Mouse (Mus musculus): Measurements from ENCODE around the gene Dock9.
A peak's percentile ranks its signal among the peaks of the same experiment; 100 is the strongest.
"Not testable (repeated sequence)": the region's sequence is repeated elsewhere in the genome, so short reads cannot be mapped to it uniquely, and the experiment has no call there.

Dock9 gene

DNA sequence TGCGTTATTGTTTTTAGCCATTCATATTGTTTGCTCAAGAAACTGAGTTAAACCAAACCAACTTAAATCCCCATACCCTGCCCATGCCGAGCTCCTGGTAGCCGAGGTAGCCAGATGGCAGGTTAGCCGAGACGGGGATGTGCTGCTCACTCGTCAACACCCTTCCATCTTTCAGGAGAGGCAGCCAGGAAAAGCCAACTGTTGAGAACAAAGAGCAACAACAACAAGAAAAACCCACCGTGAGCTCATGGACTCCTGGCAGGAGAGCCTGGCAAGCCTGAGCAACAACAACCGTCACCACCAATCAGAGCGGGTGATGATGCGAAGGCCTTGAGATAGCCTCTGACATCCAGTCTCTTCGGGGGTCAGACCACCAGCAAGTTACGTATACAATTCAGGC is 170.9 kb downstream of the Dock9 start:
- DNase-seq (ENCODE audit: low spot score in 2 of 2), result no peak

DNA sequence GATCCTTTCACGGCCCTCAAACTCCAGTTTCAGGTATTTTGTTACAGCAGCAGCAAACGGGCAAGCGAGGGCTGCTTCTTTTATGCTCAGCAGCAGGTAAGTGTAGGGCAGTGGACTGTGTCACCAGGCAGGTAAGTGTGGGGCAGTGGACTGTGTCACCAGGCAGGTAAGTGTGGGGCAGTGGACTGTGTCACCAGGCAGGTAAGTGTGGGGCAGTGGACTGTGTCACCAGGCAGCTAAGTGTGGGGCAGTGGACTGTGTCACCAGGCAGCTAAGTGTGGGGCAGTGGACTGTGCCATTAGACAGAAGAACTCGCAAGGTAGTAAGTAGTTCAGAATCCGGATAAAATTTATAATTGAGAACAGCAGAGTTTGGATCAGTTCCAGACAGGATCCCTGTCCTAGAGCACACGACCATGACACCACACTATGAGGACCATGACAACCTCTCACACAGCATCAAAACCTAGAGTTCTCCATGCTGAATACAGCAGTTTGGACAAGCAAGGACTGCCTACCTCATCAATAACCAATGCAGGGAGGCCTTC is 173.6 kb downstream of the Dock9 start:
- DNase-seq (ENCODE audit: low spot score in 2 of 2), result not testable (repeated sequence)

DNA sequence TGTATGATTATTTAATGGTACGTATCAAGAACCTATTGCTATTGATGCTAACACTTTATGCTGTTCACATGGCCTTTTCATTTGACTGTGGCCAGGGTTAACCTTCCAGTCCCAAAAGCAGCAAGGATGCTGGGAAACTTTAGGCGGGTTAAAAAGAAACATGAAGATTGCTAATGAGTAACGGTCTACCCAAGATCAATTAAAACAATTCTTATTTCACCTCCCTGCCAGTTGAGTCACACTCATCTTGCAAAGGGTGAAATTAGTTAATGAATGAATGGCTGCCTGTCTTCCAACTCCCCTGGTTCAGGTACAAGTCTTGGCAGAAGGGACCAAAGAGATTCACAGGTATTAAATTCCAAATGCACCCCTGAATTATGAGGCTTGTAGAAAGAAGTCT is 175.8 kb downstream of the Dock9 start:
- no peak for DNase-seq (ENCODE audit: low spot score in 2 of 2)

DNA sequence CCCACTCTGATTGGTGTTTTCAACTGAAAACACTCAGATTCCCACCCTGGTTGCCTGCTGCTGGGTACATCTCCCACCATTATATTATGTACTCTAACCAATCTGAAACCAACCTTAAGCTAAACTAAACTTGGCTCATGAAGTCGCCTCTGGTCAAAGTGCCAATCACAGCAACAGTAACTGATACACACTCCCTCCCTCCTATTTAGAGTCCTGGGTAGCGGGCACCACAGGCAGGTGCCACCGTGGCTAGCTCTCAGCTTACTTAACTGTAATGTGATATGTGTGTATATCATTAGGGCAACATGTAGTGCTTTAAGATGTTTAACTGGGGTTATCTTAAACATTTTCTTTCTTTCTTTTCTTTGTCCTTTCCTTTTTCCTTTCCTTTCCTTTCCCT is 177.1 kb downstream of the Dock9 start:
- no peak for DNase-seq (ENCODE audit: low spot score in 2 of 2)

DNA sequence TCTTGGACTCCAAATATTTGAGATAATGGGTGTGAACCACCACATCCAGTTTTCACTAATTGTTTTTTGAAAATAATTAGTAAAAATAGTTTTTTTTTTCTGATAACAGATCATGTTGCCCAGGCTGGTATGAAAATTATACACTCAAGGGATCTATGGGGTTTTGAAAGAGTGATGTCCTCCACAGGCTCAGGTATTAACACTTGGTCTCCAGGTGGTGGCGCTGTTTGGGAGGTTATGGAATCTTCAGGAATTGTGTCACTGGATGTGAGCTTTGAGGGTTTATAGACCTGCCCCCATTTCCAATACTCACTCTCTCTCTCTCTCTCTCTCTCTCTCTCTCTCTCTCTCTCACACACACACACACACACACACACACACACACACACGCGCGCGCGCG is 177.5 kb downstream of the Dock9 start:
- no peak for DNase-seq (ENCODE audit: low spot score in 2 of 2)

DNA sequence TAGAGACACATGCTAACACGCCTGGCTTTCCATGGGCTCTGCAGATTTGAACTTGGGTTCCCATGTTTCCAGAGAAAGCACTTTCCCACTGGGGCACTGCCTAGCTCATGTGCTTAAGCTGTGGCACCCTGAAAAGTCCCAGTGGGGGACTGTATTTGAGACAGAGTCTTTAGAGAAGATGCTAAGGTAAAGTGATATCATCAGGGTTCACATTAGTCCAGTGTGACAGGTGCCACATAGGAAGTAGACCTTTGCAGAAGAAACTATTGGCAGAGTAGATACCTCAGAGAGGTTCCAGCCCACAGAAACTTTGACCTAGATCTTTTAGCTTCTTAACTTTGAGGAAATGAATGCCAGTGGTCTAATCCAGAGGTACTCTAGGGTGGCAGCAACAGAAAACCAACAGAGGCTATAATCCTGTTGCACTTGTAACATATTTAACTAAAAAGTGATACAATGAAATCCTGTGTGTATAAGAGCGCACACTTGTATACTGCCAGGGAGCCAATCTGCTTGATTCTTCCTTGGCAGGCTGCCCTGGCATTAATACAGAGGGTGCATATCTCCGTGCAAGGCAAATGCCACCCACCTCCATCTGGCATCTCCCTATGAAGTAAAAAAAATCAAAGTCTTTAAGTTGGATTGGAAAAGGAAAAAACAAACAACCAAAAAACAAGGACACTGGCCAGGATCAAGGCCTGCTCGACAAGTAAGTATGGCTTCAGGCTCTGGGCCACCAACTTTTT is 179.8 kb downstream of the Dock9 start:
- no peak for DNase-seq (ENCODE audit: low spot score in 2 of 2)

DNA sequence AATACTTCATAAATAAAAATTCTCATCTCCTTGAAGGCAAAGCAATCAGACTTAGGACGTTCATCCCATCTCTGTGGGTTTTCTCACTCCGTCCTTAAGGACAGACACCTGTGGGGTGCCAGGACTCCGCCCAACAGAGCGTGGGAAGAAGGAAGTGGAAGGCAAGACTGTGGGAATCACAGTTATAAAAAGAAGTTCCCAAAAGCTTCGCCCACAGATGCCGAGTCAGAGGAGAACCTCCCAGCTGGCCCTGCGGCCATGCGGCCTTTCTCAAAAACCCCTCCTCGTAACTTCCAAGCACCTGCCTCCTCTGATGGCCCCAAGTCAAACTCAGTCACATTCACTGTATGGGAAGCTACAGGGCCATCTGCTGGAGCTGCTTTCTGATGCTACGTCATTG is 182.2 kb downstream of the Dock9 start:
- DNase-seq (ENCODE audit: low spot score in 2 of 2), result no peak

DNA sequence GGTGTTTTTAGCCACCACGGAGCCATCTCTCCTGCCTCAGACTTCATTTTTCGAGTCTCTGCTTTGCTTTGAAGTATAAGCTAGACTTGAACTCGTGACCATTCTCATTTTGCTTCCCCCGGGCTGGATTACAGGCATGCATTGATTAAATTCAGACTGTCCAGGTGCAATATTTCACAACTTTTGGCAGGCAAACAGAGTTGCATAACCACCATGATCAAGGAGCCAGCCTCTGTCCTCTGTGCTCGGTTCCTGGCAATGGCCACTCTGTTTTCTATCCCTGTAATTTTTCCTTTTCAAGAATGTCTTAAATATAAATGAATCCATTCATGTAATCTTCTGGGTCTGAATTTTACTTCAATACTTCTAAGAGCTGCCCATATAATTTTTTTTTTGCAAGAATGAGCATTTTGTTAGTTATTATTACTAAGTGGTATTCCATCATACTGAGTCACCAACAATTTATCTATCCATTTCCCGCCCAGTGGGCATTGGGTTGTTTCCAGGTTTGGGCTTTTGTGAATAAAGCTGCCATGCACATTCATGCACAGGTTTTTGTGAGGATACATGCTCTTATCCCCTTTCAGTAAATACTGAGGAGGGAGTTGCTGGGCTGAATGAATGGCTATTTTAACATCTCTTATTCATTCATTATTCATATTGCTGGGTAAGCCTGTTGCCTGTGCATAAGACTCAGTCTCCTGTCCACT is 183.0 kb downstream of the Dock9 start:
- peak; percentile 57 to 75 for DNase-seq (ENCODE audit: low spot score in 2 of 2)

DNA sequence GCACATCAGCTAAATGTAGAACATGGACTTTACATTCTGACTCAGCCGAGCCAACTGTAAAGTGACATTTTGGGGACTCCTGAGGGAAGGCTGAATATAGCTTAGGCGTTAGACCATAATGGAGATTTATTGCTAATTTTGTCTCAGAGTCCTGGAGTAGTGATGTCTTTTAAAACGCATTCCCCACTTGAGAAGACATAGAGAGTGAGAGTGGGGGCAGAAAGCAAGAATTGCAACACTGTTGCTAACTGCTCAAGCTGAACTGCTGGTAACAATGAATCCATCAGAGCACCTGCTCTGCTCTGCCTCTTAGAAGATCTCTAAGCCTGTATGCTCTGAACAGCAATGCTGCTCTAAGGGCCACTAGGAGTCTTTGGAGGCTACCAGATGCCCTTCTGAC is 184.1 kb downstream of the Dock9 start:
- no peak for DNase-seq (ENCODE audit: low spot score in 2 of 2)

DNA sequence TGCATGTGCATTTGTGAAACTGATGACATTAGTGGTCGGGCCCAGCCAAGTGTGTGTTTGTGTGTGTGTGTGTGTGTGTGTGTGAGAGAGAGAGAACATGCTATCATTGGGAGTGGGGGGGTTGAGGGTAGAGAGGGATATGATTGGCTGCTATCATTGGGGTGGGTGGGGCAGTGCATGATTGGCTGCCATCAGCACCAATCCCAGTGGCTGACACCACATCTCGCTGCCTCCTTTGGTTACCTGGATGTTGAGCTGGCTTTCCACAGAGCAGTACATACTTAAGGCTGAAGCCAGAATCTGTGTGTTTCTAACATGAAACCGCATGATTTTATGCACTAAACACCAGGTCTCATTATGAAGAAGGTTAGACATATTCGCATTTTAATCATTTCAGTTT is 184.7 kb downstream of the Dock9 start:
- no peak for DNase-seq (ENCODE audit: low spot score in 2 of 2)

DNA sequence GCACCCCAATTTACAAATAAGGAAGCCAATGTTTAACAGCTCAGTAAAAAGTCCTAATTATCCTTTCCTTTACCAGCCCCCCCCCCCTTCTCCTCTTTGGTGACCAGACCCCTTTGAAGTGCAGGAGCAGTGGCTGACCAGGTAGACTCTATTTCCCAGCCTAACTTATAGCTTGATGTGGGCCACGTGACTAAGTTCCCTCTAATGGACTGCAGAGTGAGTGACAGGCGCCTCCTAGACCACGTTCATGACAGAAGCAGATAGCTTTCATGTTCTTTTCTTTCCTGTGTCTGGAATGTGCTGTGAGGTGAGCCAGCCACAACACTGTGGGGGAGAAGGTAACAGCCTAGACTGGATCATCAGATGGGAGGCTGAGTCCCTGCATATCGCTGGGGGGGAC is 186.1 kb downstream of the Dock9 start:
- DNase-seq (ENCODE audit: low spot score in 2 of 2), result no peak

DNA sequence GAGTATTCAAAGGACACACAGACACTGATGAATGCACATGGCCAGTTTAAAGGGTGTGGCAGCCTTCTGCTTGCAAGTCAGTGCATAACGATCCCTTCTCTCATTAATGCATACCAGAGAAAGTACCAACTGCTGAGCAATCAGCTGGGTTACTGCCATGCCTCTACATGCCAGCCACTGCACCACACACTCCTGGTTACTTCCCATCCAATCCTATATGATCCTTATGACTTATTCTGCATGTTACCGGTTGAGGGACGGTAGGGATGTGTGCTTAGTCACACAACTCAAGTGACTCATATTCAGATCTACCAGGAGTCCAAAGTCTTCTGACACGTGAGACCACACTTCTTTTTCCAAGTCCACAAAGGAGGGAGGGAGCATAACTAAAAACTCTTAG is 186.5 kb downstream of the Dock9 start:
- no peak for DNase-seq (ENCODE audit: low spot score in 2 of 2)

DNA sequence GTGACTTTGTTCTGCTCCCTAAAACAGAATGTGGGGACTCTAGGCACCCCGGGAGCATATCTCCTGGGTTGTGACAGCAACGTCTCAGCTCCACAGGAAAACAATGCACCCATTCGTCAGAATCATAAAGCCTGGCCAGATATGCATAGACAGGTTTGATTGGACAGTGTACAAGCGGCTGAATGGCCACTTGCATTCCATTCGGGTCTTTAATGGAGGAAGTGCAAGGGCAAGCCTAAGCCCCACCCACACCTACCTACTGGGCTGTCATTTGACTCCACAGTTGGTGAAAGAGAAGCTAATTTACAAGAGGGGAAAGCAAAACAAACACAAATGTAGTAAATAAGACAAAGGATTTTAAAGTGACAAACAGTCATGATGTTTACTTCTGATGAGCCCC is 189.1 kb downstream of the Dock9 start:
- DNase-seq (ENCODE audit: low spot score in 2 of 2), result no peak

DNA sequence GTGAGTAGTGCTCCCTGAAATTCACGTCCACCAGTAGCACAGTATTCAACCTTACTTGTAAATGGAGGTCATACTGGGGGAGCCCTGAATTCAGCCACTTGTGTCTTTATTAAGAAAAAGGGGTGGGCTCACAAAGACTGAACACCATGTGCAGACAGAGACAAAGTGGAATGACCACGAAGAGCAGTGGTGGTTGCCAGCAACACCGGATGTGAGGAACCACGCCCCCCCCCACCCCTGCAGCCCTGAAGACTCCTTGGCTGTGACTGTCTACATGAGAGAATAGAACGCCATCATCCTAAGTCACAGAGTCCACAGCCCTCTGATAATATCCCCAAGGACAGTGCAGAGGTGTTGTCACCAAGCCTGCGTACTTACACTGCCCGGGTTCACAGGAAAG is 191.2 kb downstream of the Dock9 start:
- DNase-seq (ENCODE audit: low spot score in 2 of 2), result no peak

DNA sequence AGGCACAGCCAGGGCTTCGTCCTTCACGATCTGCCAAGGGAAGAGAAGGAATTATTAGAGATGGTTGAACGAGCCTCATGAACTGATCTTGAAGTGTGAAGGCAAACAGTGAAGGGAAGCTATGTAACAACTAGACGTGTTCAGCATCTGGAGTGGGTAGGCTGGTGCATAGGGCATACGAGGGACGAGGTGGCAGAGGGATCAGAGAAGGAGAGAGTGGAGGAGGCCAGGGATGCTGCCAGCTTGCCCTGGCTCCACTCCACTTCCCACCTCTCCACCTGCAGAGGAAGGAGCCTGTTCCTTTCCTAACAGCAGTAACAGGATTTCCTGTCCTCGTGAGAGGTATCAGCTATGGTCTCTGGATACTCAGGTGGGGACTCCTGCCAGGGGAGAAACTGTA is 192.4 kb downstream of the Dock9 start:
- DNase-seq (ENCODE audit: low spot score in 2 of 2), result no peak

DNA sequence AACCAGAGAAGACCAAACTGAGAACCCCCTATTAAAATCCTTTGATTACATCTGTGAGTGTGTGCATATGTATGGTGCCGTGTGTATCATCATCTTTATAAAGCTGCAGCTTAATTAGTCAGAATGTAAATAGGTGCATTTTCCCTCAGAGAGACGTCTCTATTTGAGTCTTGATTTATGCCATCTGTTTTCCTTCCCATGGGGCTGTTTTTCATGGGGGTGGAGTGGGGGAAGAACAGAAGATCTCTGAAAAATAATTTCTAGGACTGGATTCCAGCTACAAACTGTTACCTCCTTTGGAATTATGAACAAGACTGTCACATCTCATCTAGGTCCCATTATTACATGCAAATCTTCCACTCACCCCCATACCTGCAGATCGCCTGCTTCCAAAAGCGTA is 193.1 kb downstream of the Dock9 start:
- no peak for DNase-seq (ENCODE audit: low spot score in 2 of 2)

DNA sequence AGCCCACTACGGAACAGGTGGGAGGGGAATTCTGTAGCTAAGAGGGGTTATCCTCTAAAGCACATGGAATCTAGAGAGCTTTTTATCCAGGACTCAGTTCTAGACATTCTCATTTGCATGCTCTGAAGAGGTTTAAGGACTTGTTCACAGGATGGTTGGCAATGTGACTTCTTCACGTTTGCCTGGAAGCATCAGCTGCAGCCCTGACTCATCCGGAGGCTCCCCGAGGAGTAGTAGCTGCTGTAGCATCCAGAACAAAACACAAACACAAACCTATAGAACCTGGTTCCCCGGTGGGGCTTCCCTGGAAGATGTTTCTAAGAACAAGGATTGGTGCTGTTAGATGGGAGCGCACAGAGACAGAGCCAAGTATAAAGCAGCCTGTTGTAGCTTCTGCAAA is 195.0 kb downstream of the Dock9 start:
- DNase-seq (ENCODE audit: low spot score in 2 of 2), result no peak

DNA sequence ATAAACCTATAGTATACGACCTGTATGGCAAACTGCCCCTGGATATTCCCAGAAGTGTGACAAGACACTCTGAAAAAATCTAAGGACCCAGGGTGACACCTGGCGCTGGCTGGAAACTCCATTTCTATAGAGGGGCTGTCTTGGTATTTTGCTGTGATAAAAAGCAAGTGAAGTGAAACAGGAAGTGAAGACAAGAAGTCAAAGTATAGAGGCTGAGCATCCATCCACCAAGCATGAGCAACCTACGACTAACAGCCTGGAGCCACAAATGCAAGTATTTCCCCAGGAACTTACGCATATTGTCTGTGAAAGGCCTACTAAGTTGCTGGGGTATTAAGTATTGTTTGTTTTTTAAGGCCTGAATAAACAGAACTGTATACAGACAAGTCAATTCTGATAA is 197.1 kb downstream of the Dock9 start:
- no peak for DNase-seq (ENCODE audit: low spot score in 2 of 2)

DNA sequence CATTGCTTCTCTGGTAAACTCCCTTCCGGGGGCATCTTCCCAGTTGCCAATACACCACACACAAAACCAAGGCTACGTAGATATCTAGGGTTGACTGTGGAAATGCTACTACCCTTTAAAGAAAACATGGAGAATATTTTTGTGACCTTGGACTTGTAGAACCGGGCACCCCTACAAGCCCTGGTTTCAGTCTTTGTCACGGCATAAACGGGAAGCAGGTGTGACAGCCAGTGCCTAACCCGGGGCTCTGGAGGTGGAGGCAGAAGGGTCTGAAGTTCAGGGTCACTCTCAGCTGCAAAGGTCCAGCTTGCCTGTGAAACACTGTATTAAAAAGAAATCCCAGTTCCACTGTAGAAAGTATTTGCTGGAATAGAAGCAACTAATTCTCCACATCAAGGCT is 200.6 kb downstream of the Dock9 start:
- DNase-seq (ENCODE audit: low spot score in 2 of 2), result no peak

DNA sequence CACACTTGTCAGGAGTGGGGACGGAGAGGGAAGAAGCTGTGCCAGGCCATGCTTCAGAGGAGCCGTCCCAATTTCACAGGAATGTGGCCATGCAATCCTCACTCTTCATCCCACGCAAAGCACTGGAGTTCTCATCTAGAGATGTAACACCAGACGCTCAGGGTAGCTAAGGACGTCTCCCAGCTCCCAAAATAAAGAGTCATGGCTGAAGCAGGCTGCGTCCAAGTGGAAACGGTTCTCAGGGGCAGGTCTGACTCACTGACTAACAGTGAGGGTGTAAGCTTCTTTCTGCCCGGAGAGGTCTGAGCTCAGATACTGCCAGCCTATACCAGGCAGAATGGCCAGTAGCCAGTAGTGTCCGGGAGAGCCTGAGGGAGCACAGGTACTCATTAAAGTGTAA is 201.0 kb downstream of the Dock9 start:
- no peak for DNase-seq (ENCODE audit: low spot score in 2 of 2)

DNA sequence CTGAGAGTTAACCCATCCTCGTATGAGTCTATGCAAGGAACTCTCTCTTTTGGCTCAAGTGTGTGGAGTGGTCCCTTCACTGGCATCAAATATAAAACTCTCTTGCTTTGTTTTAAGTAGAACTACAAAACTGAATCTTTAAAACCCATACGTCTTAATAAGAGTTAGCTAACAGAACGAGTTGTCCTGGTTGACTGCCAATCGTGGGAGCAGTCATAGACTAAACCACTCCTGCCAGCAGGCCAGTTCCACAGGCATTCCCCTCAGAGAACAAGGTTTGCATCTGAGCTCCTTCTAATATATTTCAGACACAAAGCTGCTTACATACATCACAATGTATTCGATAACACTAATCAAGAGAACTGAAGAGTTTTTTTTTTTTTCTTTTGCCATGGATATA is 203.0 kb downstream of the Dock9 start:
- DNase-seq (ENCODE audit: low spot score in 2 of 2), result no peak

DNA sequence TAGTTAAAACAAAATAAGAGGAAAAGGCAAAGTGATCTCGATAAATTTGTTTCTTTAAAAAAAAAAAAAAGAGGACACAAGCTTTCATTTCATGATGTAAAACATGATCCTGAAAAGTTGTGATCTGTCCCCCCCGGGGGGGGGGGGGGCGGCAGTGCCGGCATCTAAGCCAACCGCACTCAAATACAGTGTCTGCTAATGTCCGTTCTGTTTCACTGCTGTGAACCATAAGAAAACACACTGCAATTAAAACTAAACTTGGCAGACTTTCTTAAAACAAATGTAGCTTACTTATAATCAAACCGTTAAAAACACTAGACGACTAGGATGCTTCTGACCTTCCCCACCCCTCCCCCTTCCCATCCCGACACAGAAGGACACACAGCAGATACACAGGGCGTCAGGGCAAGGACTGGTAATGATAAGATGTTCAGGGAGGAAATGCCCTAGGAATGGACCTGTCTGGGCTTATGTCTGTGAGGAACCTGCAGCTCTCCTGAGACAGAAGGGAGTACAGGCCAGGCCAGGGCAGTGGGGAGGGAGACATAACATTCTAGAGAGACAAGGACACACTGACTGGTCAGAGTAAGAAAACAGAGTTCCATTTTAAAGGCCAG is 204.2 kb downstream of the Dock9 start:
- DNase-seq (ENCODE audit: low spot score in 2 of 2), result no peak

DNA sequence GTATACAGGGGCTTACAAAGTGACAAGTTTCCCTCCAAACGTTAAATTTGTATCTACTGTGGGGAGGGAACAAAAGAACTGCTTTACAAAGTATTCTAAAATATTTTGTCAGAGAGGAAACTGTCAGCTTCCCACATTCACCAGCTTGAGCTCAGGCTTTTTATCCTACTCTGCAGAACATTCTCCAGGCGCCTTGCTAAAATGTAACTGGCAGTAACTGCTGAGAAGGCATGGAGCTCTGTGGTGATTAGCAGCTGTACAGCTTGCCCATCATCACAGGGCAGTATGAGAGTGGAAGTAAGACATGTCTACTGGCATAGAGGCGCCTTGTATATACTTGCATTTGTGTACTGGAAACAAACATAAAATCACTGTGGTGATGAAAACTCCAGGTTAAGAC is 204.7 kb downstream of the Dock9 start:
- DNase-seq (ENCODE audit: low spot score in 2 of 2), result no peak
